Mouse (Mus musculus) limb, embryonic 10.5 days (tissue): ENCODE measurements at regions not wholly inside any gene's neighbourhood (a gene's known extent, or its start where the extent isn't known, plus 50 kb on each side); places are given as distances from the start of the nearest gene placed in this dataset.

ENCODE experiments used
- DNase-seq: peaks from one replicate; pipeline ENCODE4 v3.0.0-alpha.2; 2017; ENCODE audit warnings: low spot score
- H3K27ac ChIP-seq: fragments of 300-500 bp; sonication (generic); 2 replicates; pipeline ENCODE4 v1.5.1; 2016; ENCODE audit warnings: mild to moderate bottlenecking
- H3K27me3 ChIP-seq: fragments of 300-500 bp; sonication (generic); 2 replicates; pipeline ENCODE4 v1.6.1; 2016; ENCODE audit warnings: low read depth, mild to moderate bottlenecking; ENCODE audit not compliant: poor library complexity, severe bottlenecking
- H3K36me3 ChIP-seq: fragments of 300-500 bp; sonication (generic); 2 replicates; pipeline ENCODE4 v1.6.1; 2016; ENCODE audit warnings: mild to moderate bottlenecking, moderate library complexity
- H3K4me1 ChIP-seq: fragments of 300-500 bp; sonication (generic); 2 replicates; pipeline ENCODE4 v1.6.1; 2016
- H3K4me3 ChIP-seq: fragments of 300-500 bp; sonication (generic); 2 replicates; pipeline ENCODE4 v1.5.1; 2016; ENCODE audit warnings: mild to moderate bottlenecking, moderate library complexity
- H3K9me3 ChIP-seq: fragments of 300-500 bp; sonication (generic); replicated peaks from 2 replicates; pipeline ENCODE4 v1.6.1; 2016; ENCODE audit warnings: mild to moderate bottlenecking
- WGBS: fragments of 180-500 bp; shearing (Covaris S2); methylation state at CpG from one replicate; pipeline ENCODE4 v1.1.7; 2016; 5-methylcytosine and 5-hydroxymethylcytosine counted together

DNA sequence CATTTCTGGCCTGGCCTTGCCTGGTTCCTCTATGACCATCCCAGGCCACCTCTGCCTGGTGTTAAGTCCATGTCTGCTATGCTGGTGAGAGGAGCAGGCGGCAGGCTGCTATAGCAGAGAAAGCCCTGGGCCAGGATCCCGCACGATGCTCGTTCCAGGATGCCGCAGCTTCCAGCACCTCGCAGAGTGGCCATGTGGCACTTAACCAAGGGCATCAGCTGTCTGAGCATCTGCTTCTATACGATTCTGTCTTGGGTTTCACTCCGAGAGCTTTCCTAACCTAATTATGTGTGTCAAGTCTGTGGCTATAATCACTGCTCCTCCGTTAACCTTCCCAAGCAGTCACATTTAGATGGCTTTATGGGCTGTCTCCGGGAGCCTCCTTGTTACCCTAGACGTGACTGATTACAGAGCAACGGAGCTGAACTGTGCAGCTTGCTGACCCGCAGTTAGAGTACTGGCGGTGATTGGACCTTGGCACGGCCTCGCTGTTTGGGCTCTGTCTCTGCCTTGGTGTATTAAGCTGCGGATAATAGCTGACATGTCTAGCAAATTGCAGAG is 64.4 kb downstream of the Ackr3 start:
- H3K27ac ChIP-seq = peak overlapping the region; percentile 36; the same call in 1 of the 2 replicates
- DNase-seq = peak; percentile 45

DNA sequence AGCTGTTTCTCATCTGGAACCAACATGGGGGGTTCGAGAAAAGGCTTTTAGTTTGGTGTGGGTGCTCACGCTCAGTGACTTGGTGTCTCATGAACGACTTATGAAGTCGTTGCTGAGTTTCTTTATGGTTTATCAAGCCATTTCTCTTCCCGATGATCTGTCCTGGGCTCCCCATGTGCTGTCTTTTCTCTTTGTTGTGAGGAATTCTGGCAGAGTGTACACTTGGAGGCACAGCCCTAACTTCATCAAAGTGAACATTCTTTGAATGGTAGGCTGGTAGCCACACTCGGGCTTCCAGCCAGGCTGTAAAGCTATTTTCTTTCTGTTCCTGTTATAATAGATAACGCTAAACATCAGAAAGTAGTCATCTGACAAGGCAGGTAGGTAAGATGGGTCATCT is 65.2 kb downstream of the Ackr3 start:
- no peak for DNase-seq
- Histone ChIP-seq H3K27ac (0 out of 2 replicates have a peak overlapping the region, but pooled peaks have one; percentile 36), H3K9me3 (no peaks in the 10 kb centered on the region), H3K36me3 (no peaks in the 10 kb centered on the region), H3K27me3 (peaks cover 44% of the 10 kb centered on the region), H3K4me1 (peaks cover 26% of the 10 kb centered on the region), H3K4me3 (no peak overlapping the region)
- 74% methylated on average over 7 of the region's 7 CpGs for WGBS

More for the DNA sequence above, 64.4 kb downstream of the Ackr3 start:
- H3K36me3 ChIP-seq = no peaks in the 10 kb centered on the region
- 33% methylated on average over 17 of the region's 17 CpGs for WGBS
- H3K4me1 ChIP-seq = peaks cover 23% of the 10 kb centered on the region
- H3K4me3 ChIP-seq = no peak overlapping the region
- peaks cover 44% of the 10 kb centered on the region for H3K27me3 ChIP-seq
- no peaks in the 10 kb centered on the region for H3K9me3 ChIP-seq

DNA sequence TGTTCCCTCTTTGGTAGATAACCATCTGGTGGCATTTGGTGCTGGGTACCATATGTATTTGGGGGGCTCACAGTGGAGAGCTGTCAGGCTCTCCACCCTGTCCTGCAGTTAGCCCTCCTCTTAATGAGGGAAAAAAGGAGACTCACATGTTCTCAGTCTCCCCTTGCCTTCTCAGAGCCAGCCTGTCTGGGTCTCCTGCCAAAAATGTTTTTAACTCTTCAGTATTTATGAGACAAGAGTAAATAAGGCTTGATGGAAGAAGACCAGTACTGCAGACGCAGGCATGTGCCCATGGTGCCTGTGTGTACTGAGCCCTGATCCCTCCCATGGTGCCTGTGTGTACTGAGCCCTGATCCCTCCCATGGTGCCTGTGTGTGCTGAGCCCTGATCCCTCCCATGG is 66.1 kb downstream of the Ackr3 start:
- no peaks in the 10 kb centered on the region for H3K36me3 ChIP-seq
- H3K27me3 ChIP-seq = peaks cover 44% of the 10 kb centered on the region
- H3K4me1 ChIP-seq = peaks cover 26% of the 10 kb centered on the region
- H3K4me3 ChIP-seq = no peak overlapping the region
- WGBS = 87% methylated on average over 1 of the region's 1 CpGs
- H3K27ac ChIP-seq = no peak overlapping the region
- H3K9me3 ChIP-seq = no peaks in the 10 kb centered on the region
- DNase-seq = no peak

DNA sequence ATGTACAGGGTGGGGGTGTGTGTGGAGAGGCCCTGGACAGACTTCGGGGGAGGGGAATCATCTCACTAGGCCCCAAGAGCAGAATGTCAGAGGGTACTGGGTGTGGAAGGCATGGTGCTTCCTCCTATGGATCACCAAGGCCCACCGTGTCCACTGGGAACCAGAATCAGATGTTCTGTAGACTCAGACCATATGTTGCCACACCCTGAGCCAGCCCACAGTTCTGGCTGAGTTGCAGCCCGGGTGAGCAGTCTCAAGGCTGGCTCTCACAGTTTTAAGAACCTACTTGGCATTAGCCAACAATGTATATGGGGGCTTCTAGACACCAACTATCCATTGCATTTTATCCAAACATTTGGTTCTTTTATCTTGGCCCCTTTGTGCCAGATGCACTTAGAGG is 67.5 kb downstream of the Ackr3 start:
- Histone ChIP-seq H3K4me1 (peaks cover 26% of the 10 kb centered on the region), H3K27me3 (peaks cover 48% of the 10 kb centered on the region), H3K9me3 (no peaks in the 10 kb centered on the region), H3K4me3 (no peak overlapping the region), H3K27ac (no peak overlapping the region), H3K36me3 (no peaks in the 10 kb centered on the region)
- no peak for DNase-seq
- 81% methylated on average over 3 of the region's 3 CpGs for WGBS

DNA sequence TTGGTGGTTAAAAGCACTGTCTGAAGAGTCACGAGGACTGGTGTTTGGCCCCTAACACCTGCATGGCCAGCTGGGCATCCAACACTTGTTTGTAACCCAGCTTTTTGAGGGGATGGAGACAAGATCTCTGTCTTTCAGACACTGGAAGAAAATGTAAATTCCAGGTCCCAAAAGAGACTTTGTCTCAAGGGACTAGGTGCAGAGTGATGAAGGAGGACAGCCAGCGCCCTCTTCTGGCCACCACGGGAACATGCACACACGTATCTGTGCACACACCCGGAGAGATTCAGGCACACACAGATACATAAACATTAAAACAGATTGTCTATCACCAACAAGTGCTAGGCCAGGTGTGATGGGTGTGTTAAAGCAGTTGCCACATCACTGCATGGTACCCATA is 68.6 kb downstream of the Ackr3 start:
- WGBS = 94% methylated on average over 5 of the region's 5 CpGs
- Histone ChIP-seq H3K4me3 (no peak overlapping the region), H3K9me3 (no peaks in the 10 kb centered on the region), H3K27ac (no peak overlapping the region), H3K4me1 (peaks cover 26% of the 10 kb centered on the region), H3K27me3 (peaks cover 41% of the 10 kb centered on the region), H3K36me3 (no peaks in the 10 kb centered on the region)
- no peak for DNase-seq

DNA sequence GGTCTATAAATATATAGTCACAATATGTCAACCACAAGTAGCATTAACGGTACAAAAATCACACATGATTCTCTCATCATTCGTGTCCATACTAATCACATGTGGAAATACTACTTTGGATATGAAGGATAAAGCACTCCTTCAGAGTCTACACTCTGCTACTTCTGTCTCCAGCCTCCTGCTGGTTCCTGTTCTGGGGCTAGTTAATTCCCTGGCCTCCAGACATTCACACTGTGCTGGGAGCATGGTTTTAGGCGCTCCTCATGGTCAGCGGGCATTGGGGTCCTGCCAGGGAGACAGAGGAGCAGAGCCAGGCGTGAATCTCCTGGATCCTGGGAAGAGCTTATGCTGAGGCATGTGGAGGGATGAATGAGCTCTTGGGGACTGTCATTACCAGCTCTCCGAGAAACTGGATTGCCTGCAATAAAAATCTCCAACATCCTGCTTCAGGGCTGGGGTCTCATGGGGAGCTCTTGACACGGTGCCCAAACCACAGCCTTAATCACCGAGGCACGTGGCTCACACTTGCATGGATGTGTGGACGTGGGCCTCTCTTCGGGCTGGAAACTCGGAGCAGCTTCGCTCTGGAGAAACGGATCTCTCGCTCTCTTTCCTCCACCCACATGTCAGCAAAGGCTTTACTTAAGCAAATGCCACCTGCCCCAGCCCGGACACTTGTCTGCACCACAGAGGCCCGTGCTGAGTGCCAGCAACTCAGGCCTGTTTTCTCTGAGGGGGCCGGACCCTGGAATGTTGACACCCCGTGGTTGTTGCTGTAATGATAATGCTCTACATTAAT is 69.2 kb downstream of the Ackr3 start:
- H3K4me3 ChIP-seq = no peak overlapping the region
- peaks cover 22% of the 10 kb centered on the region for H3K4me1 ChIP-seq
- 0 out of 2 replicates have a peak overlapping the region, but pooled peaks have one; percentile 40 for H3K27ac ChIP-seq
- no peaks in the 10 kb centered on the region for H3K36me3 ChIP-seq
- no peaks in the 10 kb centered on the region for H3K9me3 ChIP-seq
- WGBS = 78% methylated on average over 19 of the region's 19 CpGs
- DNase-seq = no peak
- H3K27me3 ChIP-seq = peaks cover 37% of the 10 kb centered on the region

DNA sequence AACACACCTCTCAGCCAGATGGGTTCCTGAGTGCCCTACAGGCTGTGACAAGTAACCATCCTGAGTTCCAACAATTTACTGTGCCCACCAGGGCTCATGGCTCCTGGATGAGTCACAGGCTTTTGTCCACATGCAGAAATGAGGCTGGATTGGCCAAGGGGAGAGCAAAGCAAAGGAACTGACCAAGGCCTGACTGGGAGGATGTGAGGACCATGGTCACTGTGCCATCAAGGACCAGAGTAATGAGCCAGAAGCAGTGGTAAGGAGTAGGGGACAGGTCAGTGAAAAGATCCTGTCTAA is 69.8 kb downstream of the Ackr3 start:
- H3K36me3 ChIP-seq = no peaks in the 10 kb centered on the region
- H3K27me3 ChIP-seq = peaks cover 32% of the 10 kb centered on the region
- no peaks in the 10 kb centered on the region for H3K9me3 ChIP-seq
- no peak for DNase-seq
- no peak overlapping the region for H3K4me3 ChIP-seq
- no peak overlapping the region for H3K27ac ChIP-seq
- peaks cover 17% of the 10 kb centered on the region for H3K4me1 ChIP-seq

DNA sequence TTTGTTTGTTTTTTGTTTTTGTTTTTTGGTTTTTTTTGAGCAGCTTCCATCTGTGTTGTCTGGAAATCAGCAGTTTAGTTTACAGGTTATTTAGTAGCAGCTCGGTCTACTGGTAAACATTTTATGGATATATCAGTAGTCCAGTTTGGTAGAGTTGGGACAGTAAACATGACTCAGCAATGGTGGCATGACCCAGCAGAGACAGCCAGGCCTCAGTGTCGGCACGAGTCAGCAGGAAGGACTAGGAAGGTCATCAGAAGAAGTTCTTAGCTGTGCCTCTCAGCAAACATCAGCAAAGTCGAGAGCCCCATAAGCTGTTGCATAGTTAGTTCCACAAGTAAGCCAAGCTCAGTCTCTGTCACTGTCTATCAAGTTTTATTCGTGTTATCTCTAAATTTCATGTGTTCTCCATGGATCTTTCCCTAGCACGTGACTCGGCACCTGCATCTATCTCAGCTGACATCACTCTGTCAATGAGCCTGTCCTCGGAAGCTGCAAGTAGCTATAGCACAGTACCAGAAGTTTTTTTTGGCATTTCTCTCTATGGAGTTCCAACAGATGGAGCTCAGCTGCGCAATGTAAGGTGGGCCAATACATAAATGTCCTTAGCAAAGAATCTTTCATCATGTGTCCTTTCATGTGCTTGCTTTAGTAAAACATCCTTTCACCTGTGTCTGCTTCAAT is 71.3 kb downstream of the Ackr3 start:
- Histone ChIP-seq H3K27ac (no peak overlapping the region), H3K27me3 (0 out of 2 replicates have a peak, but pooled peaks cover 19% of the 10 kb centered on the region), H3K4me1 (peaks cover 20% of the 10 kb centered on the region), H3K36me3 (no peaks in the 10 kb centered on the region), H3K9me3 (no peaks in the 10 kb centered on the region), H3K4me3 (no peak overlapping the region)
- no peak for DNase-seq
- WGBS = 90% methylated on average over 9 of the region's 9 CpGs

DNA sequence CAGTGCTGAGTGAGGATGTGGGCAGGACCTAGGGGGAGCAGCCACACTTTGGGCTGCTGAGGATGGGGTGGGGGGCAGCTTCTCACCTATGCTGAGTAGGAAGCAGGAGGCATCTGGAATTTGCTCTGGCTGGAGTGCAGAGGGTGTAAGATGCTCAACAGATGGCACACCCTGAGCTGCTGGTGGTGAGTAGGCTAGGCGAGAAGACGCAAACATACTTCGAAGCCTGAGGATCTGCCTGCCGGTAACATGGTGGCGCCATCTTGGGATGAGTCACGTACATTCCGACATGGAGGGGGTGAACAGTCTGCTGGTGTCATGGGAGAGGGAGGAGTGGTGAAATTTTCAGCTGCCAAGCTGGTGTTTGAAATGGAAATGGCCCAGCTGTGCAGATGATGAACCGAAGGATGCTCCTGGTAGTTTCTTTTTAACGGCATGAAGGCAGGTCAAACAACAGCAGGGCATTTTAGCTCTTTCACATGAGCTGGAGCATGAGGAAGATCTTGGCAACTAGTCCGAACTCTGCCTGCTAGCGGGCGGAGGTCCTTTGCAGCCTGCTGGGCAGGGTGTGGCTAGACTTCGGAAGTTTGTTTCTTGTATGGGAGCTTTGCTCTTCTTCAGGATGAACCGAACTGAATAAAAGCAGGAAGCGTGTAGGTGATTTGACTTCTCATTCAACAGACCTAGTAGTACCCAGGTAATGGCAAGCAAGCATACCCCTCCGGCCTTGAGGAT is 72.2 kb downstream of the Ackr3 start:
- no peak for DNase-seq
- 0 out of 2 replicates have a peak overlapping the region, but pooled peaks have one; percentile 28 for H3K27ac ChIP-seq
- H3K27me3 ChIP-seq = 0 out of 2 replicates have a peak, but pooled peaks cover 19% of the 10 kb centered on the region
- no peaks in the 10 kb centered on the region for H3K36me3 ChIP-seq
- WGBS = 92% methylated on average over 16 of the region's 16 CpGs
- H3K9me3 ChIP-seq = no peaks in the 10 kb centered on the region
- no peak overlapping the region for H3K4me3 ChIP-seq
- H3K4me1 ChIP-seq = peaks cover 28% of the 10 kb centered on the region

DNA sequence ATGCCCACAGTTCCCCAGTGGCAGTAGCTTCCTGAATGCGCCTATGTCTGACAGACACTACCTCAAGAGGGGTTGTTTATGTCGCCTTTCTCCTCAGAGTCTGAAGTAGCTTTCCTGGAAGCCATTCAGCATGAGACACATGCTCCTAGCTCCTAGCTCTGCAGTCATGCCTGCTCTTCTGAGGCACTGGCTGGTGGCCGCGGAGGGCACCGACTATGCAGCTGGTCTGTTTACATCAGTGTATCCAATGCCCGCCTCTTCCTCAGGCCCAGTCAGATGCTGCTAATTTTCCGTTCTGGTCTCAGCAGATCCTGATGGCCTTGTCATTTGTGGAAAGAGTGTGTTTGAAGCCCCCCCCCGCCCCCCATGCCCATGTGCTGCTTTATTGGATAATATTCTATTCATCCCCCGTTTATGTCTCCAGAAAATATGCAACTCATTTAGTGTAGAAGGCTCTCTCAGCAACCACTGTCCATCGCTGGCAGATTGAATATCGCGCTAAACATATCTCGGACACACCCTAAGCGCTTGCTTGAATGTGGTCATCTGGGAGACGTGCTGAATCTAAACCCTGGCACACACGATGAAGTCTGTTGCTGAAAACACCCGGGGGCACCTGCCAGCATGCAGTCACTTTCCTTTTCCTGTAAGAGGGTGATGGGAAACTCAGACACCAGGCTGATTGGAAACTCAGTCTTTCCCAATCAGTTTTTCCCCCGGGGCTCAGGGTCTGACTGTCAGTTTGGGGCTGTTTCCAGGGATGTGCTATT is 73.9 kb downstream of the Ackr3 start:
- Histone ChIP-seq H3K4me3 (no peak overlapping the region), H3K36me3 (no peaks in the 10 kb centered on the region), H3K9me3 (no peaks in the 10 kb centered on the region), H3K27me3 (0 out of 2 replicates have a peak, but pooled peaks cover 11% of the 10 kb centered on the region), H3K4me1 (peaks cover 28% of the 10 kb centered on the region), H3K27ac (peak overlapping the region; percentile 54; the same call in 1 of the 2 replicates)
- 92% methylated on average over 18 of the region's 18 CpGs for WGBS
- DNase-seq = no peak

DNA sequence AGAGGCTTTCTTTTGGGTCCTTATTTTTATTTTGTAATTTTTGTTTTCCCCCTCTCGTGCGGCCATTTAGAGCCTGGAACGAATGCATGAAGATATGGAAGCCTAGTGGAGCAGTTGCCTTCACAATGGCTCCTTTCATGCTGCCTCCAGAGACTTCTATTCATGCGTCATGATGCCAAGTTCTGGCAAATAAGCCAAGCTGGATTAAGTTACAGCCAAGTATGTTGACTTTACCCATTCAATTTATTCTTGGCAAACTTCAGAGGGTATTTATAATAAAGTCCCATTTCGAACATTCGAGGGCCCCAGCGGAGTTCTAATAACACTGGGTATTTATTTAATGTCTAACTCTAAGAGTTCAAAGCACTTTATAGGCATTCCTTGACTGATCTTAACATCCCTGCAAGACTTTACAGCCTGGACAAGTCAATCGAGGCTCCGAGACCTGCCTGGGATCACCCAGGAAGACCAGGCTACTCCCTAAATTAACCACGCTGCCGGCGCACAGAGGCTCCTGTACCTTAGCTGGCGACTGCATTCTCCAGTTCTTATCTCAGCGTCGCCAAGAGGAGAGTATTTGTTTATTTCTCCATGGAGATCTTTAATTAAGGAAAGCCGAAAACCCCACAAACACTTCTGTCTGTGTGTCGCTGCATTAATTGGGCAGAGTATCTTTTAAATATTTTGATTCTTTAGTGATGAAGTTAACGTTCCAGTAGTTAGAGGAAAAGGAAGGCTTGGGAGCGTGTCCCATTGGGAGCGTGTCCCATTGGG is 75.5 kb downstream of the Ackr3 start:
- Histone ChIP-seq H3K27ac (0 out of 2 replicates have a peak overlapping the region, but pooled peaks have one; percentile 47), H3K36me3 (no peaks in the 10 kb centered on the region), H3K27me3 (0 out of 2 replicates have a peak, but pooled peaks cover 11% of the 10 kb centered on the region), H3K9me3 (no peaks in the 10 kb centered on the region), H3K4me1 (peaks cover 32% of the 10 kb centered on the region), H3K4me3 (no peak overlapping the region)
- DNase-seq = no peak
- 72% methylated on average over 20 of the region's 20 CpGs for WGBS
